Mouse (Mus musculus) kidney, adult 9 months (tissue): ENCODE measurements at regions not wholly inside any gene's neighbourhood (a gene's known extent, or its start where the extent isn't known, plus 50 kb on each side); places are given as distances from the start of the nearest gene placed in this dataset.
"Not testable (repeated sequence)": the region's sequence is repeated elsewhere in the genome, so short reads cannot be mapped to it uniquely, and the experiment has no call there.

Source experiments
- DNase-seq: peaks from one replicate; pipeline ENCODE4 v3.0.0; 2022

DNA sequence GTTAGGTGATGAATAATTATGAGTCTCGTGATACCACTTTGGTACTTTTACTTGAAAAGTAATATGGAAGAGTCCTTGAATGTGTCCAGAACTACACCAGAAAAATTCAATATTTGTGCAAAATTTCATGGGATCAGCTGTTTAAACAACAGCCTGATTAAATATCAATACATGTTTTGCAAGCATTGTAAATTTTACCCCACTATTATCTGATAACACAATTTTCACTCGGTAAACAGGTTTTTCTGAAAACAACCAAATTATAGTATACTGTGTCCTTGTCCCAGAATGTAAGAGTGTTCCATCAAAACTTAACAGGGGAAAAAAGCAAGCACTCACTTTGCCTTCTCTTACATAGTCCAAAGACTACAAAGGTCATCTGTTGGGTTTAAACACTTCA lies 343.1 kb upstream of the Fign start:
- DNase-seq, result no peak

DNA sequence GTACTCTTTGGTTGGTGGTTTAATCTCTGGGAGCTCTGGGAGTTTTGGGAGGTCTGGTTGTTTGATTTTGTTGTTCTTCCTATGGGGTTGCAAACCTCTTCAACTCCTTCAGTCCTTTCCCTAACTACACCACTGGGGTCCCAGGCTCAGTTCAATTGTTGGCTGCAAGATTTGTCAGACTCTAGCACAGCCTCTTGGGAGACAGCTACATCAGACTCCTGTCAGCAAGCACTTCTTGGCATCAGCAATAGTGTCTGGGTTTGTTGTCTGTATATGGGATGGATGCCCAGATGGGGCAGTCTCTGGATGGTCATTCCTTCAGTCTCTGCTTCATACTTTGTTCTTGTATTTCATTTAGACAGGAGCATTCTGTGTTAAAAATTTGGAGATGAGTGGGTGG lies 319.3 kb upstream of the Fign start:
- DNase-seq, result not testable (repeated sequence)

DNA sequence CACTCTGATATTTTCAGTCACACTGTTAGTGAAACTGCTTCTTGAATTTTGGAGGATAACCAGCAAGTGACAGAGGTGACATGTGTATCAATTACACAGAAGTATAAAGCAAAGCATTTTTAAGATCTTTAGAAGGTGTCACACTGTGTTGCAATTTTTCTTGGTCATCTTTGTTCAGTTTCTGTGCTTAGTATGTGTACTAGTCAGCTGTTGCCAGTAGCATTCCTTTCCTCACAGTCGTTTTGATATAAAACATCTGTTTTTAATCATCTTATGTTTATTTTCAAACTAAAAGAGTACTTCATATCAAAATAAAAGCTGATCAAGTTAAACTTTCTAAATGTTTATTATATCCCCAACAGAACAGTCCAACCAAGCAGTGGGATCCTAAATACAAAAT lies 316.0 kb upstream of the Fign start:
- no peak for DNase-seq

DNA sequence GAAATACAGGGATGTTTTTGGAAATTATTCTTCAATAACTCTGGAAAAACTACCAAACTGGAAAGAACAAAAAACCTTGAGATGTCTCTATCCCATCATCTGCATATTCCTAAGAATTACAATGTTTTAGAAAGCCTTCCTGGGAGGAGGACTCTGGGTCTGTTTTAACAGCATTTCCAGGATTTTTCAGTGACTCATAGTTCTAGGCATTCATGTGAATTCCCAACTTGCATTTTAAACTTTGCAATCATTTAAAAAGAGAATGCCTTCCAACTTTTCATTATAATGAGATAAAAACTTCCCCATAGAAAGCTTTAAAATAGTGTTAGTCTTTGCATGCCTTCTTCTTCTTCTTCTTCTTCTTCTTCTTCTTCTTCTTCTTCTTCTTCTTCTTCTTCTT lies 315.4 kb upstream of the Fign start:
- DNase-seq, result no peak

DNA sequence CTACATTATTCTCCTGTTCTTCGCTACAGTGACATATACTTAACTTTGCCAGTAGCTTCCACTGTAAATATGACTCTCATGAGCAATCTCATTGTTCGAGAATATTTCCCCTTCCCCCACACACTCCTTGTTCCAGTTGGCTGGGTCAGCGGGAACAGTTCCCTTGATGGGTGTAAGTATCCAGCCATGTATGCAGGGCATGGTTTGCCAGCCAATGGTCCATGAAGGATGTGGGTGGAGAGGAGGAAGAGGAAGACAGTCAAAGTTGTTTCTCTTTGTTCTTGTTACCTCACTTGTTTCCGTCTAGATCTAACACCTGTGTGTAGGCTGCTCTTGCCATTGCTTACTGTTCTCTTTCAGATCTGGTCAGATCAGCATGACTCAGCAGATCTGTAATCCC lies 298.1 kb upstream of the Fign start:
- peak; percentile 7 for DNase-seq

DNA sequence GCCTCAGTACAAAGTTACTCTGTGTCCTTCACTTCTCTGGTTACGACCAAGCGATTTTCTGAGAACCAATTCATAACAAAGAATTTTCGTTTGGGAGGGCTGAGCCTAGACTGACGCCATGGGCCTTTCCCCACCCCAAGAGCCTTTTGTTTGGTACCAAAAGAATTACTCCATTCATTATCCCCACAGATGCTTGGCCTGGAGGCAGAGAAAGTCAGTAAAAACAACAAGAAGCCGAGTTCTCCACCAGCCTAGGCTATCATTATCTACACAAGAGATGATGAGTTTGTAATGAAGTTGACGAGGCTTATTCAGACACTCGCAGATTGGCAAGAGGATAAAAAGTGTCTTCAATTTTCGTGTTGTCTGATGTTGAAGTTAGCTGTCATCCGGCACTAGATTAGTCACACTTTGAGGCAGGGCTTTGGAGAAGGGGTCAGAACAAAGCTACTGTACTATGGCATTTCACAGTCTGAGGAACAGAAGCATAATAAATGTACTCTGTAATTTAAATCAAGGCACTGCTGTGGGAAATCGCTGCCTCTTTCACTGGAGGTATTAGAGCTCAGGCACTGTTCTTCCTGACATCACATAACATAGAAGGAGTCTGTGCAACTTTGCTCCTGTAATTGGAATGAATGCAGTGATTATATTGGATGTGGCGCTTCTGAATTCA lies 296.9 kb upstream of the Fign start:
- DNase-seq, result no peak

DNA sequence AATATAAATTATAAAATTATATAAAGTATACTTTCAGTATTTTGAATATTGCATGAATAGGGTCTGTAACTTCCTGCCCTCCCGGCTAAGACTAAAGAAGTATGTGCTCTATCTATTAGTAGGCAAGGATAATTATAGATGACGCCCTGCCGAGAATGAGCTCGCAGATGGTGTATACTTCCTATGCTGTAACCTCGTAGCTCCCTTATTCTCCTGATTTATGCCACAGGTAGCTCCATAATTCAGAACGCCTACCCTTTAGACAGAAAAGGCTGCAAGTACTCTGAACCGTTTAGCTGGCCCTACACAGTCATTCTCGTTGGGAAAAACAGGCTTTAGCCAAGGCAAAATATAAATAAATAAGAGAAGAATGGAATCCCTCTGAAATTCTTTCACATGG lies 296.4 kb upstream of the Fign start:
- DNase-seq, result no peak

DNA sequence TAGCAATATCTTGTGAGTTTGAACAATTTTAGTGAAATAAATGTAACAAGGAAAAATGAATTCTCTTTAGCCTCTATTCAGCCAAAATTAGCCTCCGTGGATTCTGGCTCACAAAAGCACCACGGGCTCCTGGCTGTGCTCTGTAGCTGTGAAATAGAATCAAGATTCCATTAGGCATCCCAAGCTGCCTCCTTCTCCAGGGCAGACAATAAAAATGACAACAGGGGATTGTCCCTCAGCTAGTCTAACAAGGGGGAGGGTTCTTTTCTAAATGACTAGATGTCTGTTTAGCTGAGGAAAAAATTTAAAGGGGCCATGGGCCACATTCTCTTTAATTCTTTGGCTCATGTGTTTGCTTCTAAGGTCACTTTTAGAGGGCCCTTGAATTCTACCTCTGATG lies 272.0 kb upstream of the Fign start:
- DNase-seq, result no peak

DNA sequence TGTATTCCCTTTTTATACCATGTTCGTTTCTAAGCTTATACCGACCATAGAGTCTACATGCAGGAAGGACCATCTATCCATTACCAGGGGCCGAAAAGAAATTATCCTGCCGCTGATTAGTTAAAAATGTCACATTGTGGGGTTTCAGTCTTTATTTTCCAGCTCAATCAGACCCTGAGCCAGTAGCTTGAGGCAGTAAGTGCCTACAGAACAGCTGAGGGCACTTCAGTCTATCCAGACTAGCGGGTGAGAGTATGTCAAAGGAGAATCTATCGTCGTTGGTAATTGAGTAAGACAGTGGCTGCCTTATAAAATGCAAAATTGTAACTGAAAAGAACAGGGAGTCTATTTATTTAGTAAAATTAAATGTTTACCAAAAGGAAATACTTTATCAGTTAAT lies 269.4 kb upstream of the Fign start:
- DNase-seq, result no peak

DNA sequence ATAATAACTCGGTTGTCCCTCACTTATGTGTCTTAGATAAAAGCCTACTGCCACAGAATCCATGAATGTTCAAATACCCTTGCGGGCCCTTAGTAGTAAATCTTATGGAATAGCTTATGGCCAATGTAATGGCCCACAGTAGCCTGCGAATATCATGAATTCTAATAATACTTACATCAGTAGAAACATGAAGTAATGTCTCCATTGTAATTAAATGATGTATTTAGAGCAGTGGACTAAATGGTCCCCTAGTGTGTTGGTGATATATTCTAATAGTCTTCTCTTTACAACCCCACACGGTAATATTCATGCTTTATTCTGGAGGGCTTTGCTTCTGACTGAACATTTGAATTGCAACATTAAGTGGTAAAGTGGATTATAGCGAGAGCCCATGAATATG lies 268.7 kb upstream of the Fign start:
- no peak for DNase-seq

DNA sequence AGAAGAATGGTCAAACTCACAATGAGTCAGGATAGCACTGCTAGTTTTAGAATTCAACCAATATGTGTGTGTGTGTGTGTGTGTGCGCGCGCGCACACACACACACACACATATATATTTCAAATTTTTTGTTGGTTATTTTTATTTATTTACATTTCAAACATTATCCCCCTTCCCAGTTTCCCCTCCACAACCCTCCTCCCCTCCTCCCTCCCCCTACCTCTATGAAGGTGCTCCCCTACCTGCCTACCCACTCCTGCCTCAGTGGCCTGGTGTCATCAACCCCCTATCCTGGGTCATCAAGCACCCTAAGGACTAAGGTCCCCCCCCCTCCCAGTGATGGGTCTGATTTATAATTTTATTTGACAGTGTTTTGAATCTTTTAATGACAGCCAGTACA lies 258.4 kb upstream of the Fign start:
- DNase-seq, result no peak

DNA sequence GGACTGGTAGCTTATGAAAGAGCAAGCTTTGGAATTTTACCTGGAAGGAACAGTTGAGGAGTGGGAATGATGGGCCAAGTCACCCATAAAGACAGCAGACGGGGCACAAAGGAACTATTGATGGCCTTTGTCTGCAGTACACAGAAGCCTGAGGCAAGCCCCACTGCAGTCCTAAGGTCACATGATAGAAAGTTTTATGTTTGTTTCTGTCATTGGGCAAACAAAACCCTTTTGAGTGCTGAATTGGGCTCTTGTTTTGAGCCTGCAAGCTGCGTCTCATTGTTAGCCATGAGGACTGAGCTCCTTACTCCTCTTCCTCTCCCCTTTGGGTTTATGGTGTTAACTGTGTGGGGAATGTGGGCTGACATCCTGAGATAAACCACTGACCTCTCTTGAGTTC lies 227.7 kb upstream of the Fign start:
- DNase-seq, result no peak
